Mouse (Mus musculus) liver, embryonic 16.5 days (tissue): Measurements from ENCODE around the gene Cald1. TPM values are rescaled to one million over a fixed set of nuclear protein-coding genes. Genes with fewer than 3 reads are reported as not detected.
A peak's percentile ranks its signal among the peaks of the same experiment; 100 is the strongest.

Experiments
- ATAC-seq: fragments of 200-750 bp; cut with Nextera tagmentation; 2 replicates; pipeline ENCODE4 v1.8.0; 2017; ENCODE audit warnings: low read depth, mild to moderate bottlenecking, moderate number of reproducible peaks, moderate library complexity
- H3K27ac ChIP-seq: fragments of 300-500 bp; sonication (generic); 2 replicates; pipeline ENCODE4 v1.5.1; 2014; ENCODE audit warnings: mild to moderate bottlenecking, low read length
- H3K27me3 ChIP-seq: fragments of 300-500 bp; sonication (generic); 2 replicates; pipeline ENCODE4 v1.6.1; 2014; ENCODE audit warnings: low read depth, low read length, mixed read lengths; ENCODE audit not compliant: control insufficient read depth, insufficient read depth
- H3K36me3 ChIP-seq: fragments of 300-500 bp; sonication (generic); 2 replicates; pipeline ENCODE4 v1.6.1; 2014; ENCODE audit warnings: mild to moderate bottlenecking; ENCODE audit not compliant: control insufficient read depth, insufficient read depth
- H3K4me1 ChIP-seq: fragments of 300-500 bp; sonication (generic); 2 replicates; pipeline ENCODE4 v1.6.1; 2014; ENCODE audit warnings: low read depth, low read length, mixed read lengths; ENCODE audit not compliant: control insufficient read depth
- H3K4me2 ChIP-seq: fragments of 300-500 bp; sonication (generic); 2 replicates; pipeline ENCODE4 v1.6.1; 2014; ENCODE audit warnings: low read depth, low read length, mixed read lengths
- H3K4me3 ChIP-seq: fragments of 300-500 bp; sonication (generic); 2 replicates; pipeline ENCODE4 v1.5.1; 2014; ENCODE audit warnings: low read depth, mild to moderate bottlenecking, low read length
- H3K9ac ChIP-seq: fragments of 300-500 bp; sonication (generic); 2 replicates; pipeline ENCODE4 v1.6.1; 2014; ENCODE audit warnings: low read depth, low read length
- H3K9me3 ChIP-seq: fragments of 300-500 bp; sonication (generic); replicated peaks from 2 replicates; pipeline ENCODE4 v1.6.1; 2016; ENCODE audit warnings: low read length; ENCODE audit not compliant: control insufficient read depth
- WGBS: fragments of 180-500 bp; shearing (Covaris S2); extraction: QIAGEN DNeasy Blood & Tissue Kit; methylation state at CpG from one replicate; pipeline ENCODE4 v1.1.7; 2014; ENCODE audit not compliant: insufficient replicate concordance; 5-methylcytosine and 5-hydroxymethylcytosine counted together
- polyA plus RNA-seq: library from polyadenylated mRNA; unstranded; fragments of >200 nt; fragmentation: Nextera tagmentation; extraction: Ambion mirVana; gene quantifications from 2 replicates; pipeline ENCODE4 v1.2.1, GENCODE M21; 2015

The Cald1 gene
- polyA plus RNA-seq, 1 experiment from 2014 or later, result 68.7 TPM

GRCm38 (mm10) chr6:34707521-34707920, 109.2 kb downstream of the Cald1 start:
- Histone ChIP-seq H3K27ac (no peak overlapping the region), H3K27me3 (no peaks in the 10 kb centered on the region), H3K9me3 (no peaks in the 10 kb centered on the region), H3K9ac (no peak overlapping the region), H3K4me2 (no peak overlapping the region), H3K4me1 (no peaks in the 10 kb centered on the region), H3K36me3 (no peaks in the 10 kb centered on the region), H3K4me3 (no peak overlapping the region)
- ATAC-seq, result no peak
- WGBS, result 50% methylated on average over 2 of the region's 2 CpGs

- WGBS, result 31% methylated on average over 13 of the region's 13 CpGs
- Histone ChIP-seq H3K27me3 (no peaks in the 10 kb centered on the region), H3K4me3 (peak overlapping the region; percentile 54; the same call in 1 of the 2 replicates), H3K9ac (no peak overlapping the region), H3K9me3 (no peaks in the 10 kb centered on the region), H3K36me3 (no peaks in the 10 kb centered on the region), H3K4me2 (peak overlapping the region; percentile 15), H3K27ac (no peak overlapping the region), H3K4me1 (no peaks in the 10 kb centered on the region; the same call in 1 of the 2 replicates)
- ATAC-seq, result no peak
These were observed 110.5 kb downstream of the Cald1 start for GRCm38 (mm10) chr6:34708650-34709265.

- H3K4me3 ChIP-seq, result peak overlapping the region; percentile 54
- H3K9ac ChIP-seq, result peak overlapping the region; percentile 42
- peak overlapping the region; percentile 84 for H3K27ac ChIP-seq
- no peaks in the 10 kb centered on the region for H3K36me3 ChIP-seq
- no peaks in the 10 kb centered on the region; the same call in 1 of the 2 replicates for H3K4me1 ChIP-seq
- H3K4me2 ChIP-seq, result peak overlapping the region; percentile 15
- H3K9me3 ChIP-seq, result no peaks in the 10 kb centered on the region
- 2% methylated on average over 11 of the region's 11 CpGs for WGBS
- peak; percentile 77 for ATAC-seq
- no peaks in the 10 kb centered on the region for H3K27me3 ChIP-seq
These were observed 111.0 kb downstream of the Cald1 start for GRCm38 (mm10) chr6:34709289-34709688.

- Histone ChIP-seq H3K27me3 (no peaks in the 10 kb centered on the region), H3K4me3 (peak overlapping the region; percentile 54), H3K9ac (peak overlapping the region; percentile 42), H3K4me2 (peak overlapping the region; percentile 41), H3K27ac (peak overlapping the region; percentile 84), H3K4me1 (no peaks in the 10 kb centered on the region; the same call in 1 of the 2 replicates), H3K9me3 (no peaks in the 10 kb centered on the region), H3K36me3 (no peaks in the 10 kb centered on the region)
- ATAC-seq, result peak; percentile 77
- 40% methylated on average over 14 of the region's 14 CpGs for WGBS
These were observed 111.8 kb downstream of the Cald1 start for GRCm38 (mm10) chr6:34709946-34710682.

- Histone ChIP-seq H3K4me2 (peak overlapping the region; percentile 41), H3K9me3 (no peaks in the 10 kb centered on the region), H3K27me3 (no peaks in the 10 kb centered on the region), H3K9ac (peak overlapping the region; percentile 18; the same call in 1 of the 2 replicates), H3K4me3 (peak overlapping the region; percentile 54), H3K27ac (peak overlapping the region; percentile 84), H3K36me3 (no peaks in the 10 kb centered on the region), H3K4me1 (peaks cover under 1% of the 10 kb centered on the region; the same call in 1 of the 2 replicates)
- WGBS, result 50% methylated on average over 5 of the region's 5 CpGs
- ATAC-seq, result no peak
These were observed 112.5 kb downstream of the Cald1 start for GRCm38 (mm10) chr6:34710848-34711247.

- no peaks in the 10 kb centered on the region for H3K36me3 ChIP-seq
- H3K4me3 ChIP-seq, result no peak overlapping the region
- H3K27ac ChIP-seq, result no peak overlapping the region
- H3K27me3 ChIP-seq, result no peaks in the 10 kb centered on the region
- H3K9ac ChIP-seq, result no peak overlapping the region
- no peak for ATAC-seq
- 58% methylated on average over 10 of the region's 10 CpGs for WGBS
- peak overlapping the region; percentile 41 for H3K4me2 ChIP-seq
- H3K9me3 ChIP-seq, result no peaks in the 10 kb centered on the region
- peaks cover 5% of the 10 kb centered on the region for H3K4me1 ChIP-seq
These were observed 113.3 kb downstream of the Cald1 start for GRCm38 (mm10) chr6:34711620-34712019.

- WGBS, result 55% methylated on average over 4 of the region's 4 CpGs
- no peaks in the 10 kb centered on the region for H3K36me3 ChIP-seq
- H3K9me3 ChIP-seq, result no peaks in the 10 kb centered on the region
- peaks cover 10% of the 10 kb centered on the region for H3K4me1 ChIP-seq
- ATAC-seq, result no peak
- no peak overlapping the region for H3K4me2 ChIP-seq
- H3K4me3 ChIP-seq, result no peak overlapping the region
- H3K27ac ChIP-seq, result no peak overlapping the region
- no peaks in the 10 kb centered on the region for H3K27me3 ChIP-seq
- H3K9ac ChIP-seq, result no peak overlapping the region
These were observed 114.9 kb downstream of the Cald1 start for GRCm38 (mm10) chr6:34713169-34713568.

- no peak overlapping the region for H3K9ac ChIP-seq
- no peaks in the 10 kb centered on the region for H3K27me3 ChIP-seq
- H3K36me3 ChIP-seq, result no peaks in the 10 kb centered on the region
- no peak overlapping the region for H3K4me3 ChIP-seq
- WGBS, result 65% methylated on average over 8 of the region's 8 CpGs
- peaks cover 14% of the 10 kb centered on the region for H3K4me1 ChIP-seq
- no peaks in the 10 kb centered on the region for H3K9me3 ChIP-seq
- H3K4me2 ChIP-seq, result no peak overlapping the region
- H3K27ac ChIP-seq, result no peak overlapping the region
- no peak for ATAC-seq
These were observed 115.5 kb downstream of the Cald1 start for GRCm38 (mm10) chr6:34713777-34714176.

- WGBS, result 43% methylated on average over 4 of the region's 4 CpGs
- H3K9me3 ChIP-seq, result no peaks in the 10 kb centered on the region
- H3K4me1 ChIP-seq, result peaks cover 16% of the 10 kb centered on the region
- H3K4me3 ChIP-seq, result no peak overlapping the region
- H3K4me2 ChIP-seq, result no peak overlapping the region
- no peaks in the 10 kb centered on the region for H3K27me3 ChIP-seq
- H3K27ac ChIP-seq, result no peak overlapping the region
- H3K9ac ChIP-seq, result no peak overlapping the region
- no peaks in the 10 kb centered on the region for H3K36me3 ChIP-seq
- ATAC-seq, result peak; percentile 36; the same call in 1 of the 2 replicates
These were observed 116.3 kb downstream of the Cald1 start for GRCm38 (mm10) chr6:34714612-34715011.
